Mouse (Mus musculus) embryonic facial prominence, embryonic 11.5 days (tissue): ENCODE measurements around the gene Reg3g. TPM values are rescaled to one million over a fixed set of nuclear protein-coding genes. Genes with fewer than 3 reads are reported as not detected.

ENCODE experiments used
- ATAC-seq: fragments of 200-750 bp; cut with Nextera tagmentation; replicated peaks from 2 replicates; pipeline ENCODE4 v1.8.0; 2017; ENCODE audit warnings: low read depth; ENCODE audit not compliant: insufficient number of reproducible peaks, low FRiP score, low TSS enrichment
- DNase-seq: peaks from one replicate; pipeline ENCODE4 v3.0.0-alpha.2; 2015; ENCODE audit warnings: low spot score
- H3K27ac ChIP-seq: fragments of 300-500 bp; sonication (generic); replicated peaks from 2 replicates; pipeline ENCODE4 v1.5.1; 2014; ENCODE audit warnings: mild to moderate bottlenecking, low read depth, low read length, control low read depth
- H3K27me3 ChIP-seq: fragments of 300-500 bp; sonication (generic); 2 replicates; pipeline ENCODE4 v1.6.1; 2014; ENCODE audit warnings: mild to moderate bottlenecking, low read length, moderate library complexity, mixed read lengths; ENCODE audit not compliant: control insufficient read depth, insufficient read depth
- H3K36me3 ChIP-seq: fragments of 300-500 bp; sonication (generic); replicated peaks from 2 replicates; pipeline ENCODE4 v1.6.1; 2014; ENCODE audit warnings: low read depth, mild to moderate bottlenecking, low read length, moderate library complexity, mixed read lengths; ENCODE audit not compliant: control insufficient read depth, insufficient read depth
- H3K4me1 ChIP-seq: fragments of 300-500 bp; sonication (generic); 2 replicates; pipeline ENCODE4 v1.6.1; 2014; ENCODE audit warnings: low read length, mixed read lengths; ENCODE audit not compliant: control insufficient read depth, insufficient read depth
- H3K4me2 ChIP-seq: fragments of 300-500 bp; sonication (generic); 2 replicates; pipeline ENCODE4 v1.6.1; 2014; ENCODE audit warnings: low read depth, mild to moderate bottlenecking, control low read depth, low read length, moderate library complexity
- H3K4me3 ChIP-seq: fragments of 300-500 bp; sonication (generic); 2 replicates; pipeline ENCODE4 v1.5.1; 2014; ENCODE audit warnings: low read depth, low read length, control low read depth
- H3K9ac ChIP-seq: fragments of 300-500 bp; sonication (generic); replicated peaks from 2 replicates; pipeline ENCODE4 v1.6.1; 2014; ENCODE audit warnings: mild to moderate bottlenecking, control low read depth, low read length
- H3K9me3 ChIP-seq: fragments of 300-500 bp; sonication (generic); replicated peaks from 2 replicates; pipeline ENCODE4 v1.6.1; 2016; ENCODE audit warnings: mild to moderate bottlenecking, low read length, inconsistent platforms, mixed read lengths; ENCODE audit not compliant: control insufficient read depth
- whole genome bisulfite sequencing: fragments of 180-500 bp; shearing (Covaris S2); extraction: QIAGEN DNeasy Blood & Tissue Kit; methylation state at CpG from one replicate; pipeline ENCODE4 v1.1.7; 2014; 5-methylcytosine and 5-hydroxymethylcytosine counted together
- polyA plus RNA-seq: library from polyadenylated mRNA; unstranded; fragments of >200 nt; fragmentation: Nextera tagmentation; extraction: Ambion mirVana; gene quantifications from 2 replicates; pipeline ENCODE4 v1.2.1, GENCODE M21; 2014

Reg3g gene
- polyA plus RNA-seq, result 0.57 TPM in 1 of 2 replicates, not detected in the other

GRCm38 (mm10) chr6:78468772-78469171 lies at the start of gene Reg3g:
TSS of gene Reg3g (minus strand) at chr6:78468872.
- no peaks in the 10 kb centered on the region for H3K27me3 ChIP-seq
- no peak within 1 kb of the TSS for H3K27ac ChIP-seq
- H3K4me3 ChIP-seq, result no peak within 1 kb of the TSS
- H3K4me1 ChIP-seq, result no peaks in the 10 kb centered on the region
- H3K36me3 ChIP-seq, result no peaks in the 10 kb centered on the region
- H3K9me3 ChIP-seq, result no peaks in the 10 kb centered on the region
- 68% methylated on average over 2 of the region's 2 CpGs for WGBS
- no peak within 1 kb of the TSS for H3K4me2 ChIP-seq
- ATAC-seq (no peak), DNase-seq (no peak)
- H3K9ac ChIP-seq, result no peak within 1 kb of the TSS

DNA sequence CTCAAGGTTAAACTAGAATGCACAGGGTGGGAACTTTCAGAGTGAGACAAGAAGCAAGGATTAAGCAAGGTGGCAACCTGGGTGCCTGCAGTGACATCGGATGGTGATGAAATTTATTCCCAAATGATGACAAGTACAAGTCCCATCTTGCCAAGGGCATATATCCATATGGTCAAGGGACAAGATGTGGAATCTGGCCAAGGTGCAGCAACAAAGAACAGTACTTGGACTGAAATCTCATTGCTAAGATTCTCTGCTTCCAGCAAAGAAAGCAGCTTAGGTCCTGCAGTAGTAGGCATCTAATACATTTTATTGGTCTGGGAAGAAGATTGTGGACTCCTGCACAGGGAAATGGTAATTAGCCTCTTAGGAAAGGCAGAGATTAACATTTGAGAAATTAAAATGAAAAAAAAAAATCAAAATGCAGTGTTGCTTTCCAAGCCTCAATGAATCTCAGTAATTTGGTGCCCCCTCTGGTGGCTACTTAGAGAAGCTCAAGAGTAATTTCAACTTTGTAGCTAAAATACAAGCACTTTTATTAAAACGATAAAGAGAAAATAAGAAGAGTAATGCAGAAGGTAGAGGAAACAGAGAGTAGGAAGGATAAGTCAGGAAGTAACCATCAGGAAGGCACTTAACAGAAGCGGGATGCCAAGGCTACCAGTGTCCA lies 47.2 kb upstream of the Reg3g start:
- no peak for ATAC-seq
- no peak overlapping the region for H3K9ac ChIP-seq
- H3K36me3 ChIP-seq, result no peaks in the 10 kb centered on the region
- no peaks in the 10 kb centered on the region for H3K9me3 ChIP-seq
- WGBS, result 63% methylated on average over 3 of the region's 3 CpGs
- no peak overlapping the region for H3K27ac ChIP-seq
- H3K27me3 ChIP-seq, result no peaks in the 10 kb centered on the region
- H3K4me3 ChIP-seq, result no peak overlapping the region
- no peaks in the 10 kb centered on the region for H3K4me1 ChIP-seq
- peak; percentile 40 for DNase-seq
- no peak overlapping the region for H3K4me2 ChIP-seq

DNA sequence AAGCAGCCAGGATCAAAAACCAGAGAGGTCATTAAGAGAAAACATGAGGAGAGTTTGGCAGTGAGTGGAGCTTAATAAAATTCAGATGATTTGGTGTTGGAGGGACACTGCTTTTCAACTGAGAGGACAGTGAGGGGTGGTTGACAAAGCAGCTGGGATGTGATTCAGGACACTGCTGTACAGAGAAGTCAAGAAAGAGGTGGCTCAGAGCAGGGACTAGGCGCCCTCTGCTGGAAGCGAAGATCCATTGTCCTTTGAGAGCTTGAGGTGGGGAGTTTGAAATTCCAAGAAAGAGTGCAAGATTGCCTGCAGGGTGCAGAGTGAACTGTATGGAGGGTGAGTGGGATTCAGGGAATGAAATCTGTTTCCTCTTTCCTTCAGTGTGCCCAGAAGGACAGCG lies 44.2 kb upstream of the Reg3g start:
- WGBS, result 1% methylated on average over 3 of the region's 3 CpGs
- Histone ChIP-seq H3K4me2 (no peak overlapping the region), H3K4me3 (no peak overlapping the region), H3K36me3 (no peaks in the 10 kb centered on the region), H3K9ac (no peak overlapping the region), H3K9me3 (no peaks in the 10 kb centered on the region), H3K27ac (no peak overlapping the region), H3K27me3 (no peaks in the 10 kb centered on the region), H3K4me1 (no peaks in the 10 kb centered on the region)
- ATAC-seq (peak; percentile 79), DNase-seq (peak; percentile 64)

DNA sequence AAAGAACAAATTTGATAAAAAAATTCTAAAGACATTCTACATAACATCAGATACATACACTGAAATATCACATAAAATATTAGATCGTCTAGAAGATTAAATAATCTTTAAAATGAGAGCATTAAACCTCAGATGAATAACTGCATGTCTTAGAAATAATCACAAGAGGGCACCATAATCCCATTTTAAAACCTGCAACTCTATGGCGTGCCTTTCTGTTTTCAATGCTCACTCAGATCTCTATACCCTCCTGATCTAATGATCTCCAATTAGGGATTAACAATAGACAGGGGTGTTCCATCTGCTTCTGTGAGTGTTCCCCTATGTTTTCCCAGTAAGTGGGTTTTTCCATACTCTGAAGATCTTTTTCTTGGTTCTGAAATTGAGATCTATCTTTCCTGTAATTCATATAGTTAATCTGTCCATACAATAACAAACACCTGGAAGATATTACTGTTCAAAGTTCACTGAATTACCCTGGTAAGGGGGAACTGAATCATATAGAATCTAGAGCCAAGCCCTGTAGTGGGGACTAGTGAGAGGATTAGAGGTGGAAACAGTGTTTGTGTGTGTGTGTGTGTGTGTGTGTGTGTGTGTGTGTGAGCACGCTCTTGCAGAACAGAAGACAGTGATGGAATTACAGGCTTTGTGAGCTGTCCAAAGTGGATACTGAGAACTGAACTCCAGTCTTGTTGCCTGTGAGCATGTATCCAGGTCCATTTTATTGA lies 41.7 kb upstream of the Reg3g start:
- DNase-seq, result peak; percentile 9
- Histone ChIP-seq H3K4me2 (no peak overlapping the region), H3K4me1 (no peaks in the 10 kb centered on the region), H3K9me3 (no peaks in the 10 kb centered on the region), H3K27ac (no peak overlapping the region), H3K36me3 (no peaks in the 10 kb centered on the region), H3K27me3 (no peaks in the 10 kb centered on the region), H3K9ac (no peak overlapping the region), H3K4me3 (no peak overlapping the region)
- ATAC-seq, result no peak
- 58% methylated on average over 3 of the region's 3 CpGs for WGBS

DNA sequence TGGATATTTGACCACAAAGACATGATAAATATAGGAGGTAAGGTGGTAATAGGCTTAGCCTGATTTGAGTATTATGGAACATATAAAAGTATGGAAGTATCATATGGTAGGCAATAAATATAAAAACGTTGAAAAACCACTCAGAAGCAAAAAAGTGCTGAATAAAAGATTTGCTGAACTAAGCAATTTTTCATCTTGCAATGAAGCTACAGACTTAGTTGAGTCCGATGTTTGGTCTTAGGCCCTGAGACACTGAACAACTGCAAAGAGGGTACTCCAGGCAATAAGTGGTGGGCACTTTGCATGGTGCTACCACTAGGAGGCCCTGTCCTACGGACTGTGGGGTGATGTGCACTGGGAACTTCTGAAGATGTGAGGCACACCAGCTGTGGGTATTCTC lies 37.1 kb upstream of the Reg3g start:
- ATAC-seq (no peak), DNase-seq (no peak)
- Histone ChIP-seq H3K36me3 (no peaks in the 10 kb centered on the region), H3K9me3 (no peaks in the 10 kb centered on the region), H3K27ac (no peak overlapping the region), H3K4me2 (no peak overlapping the region), H3K4me1 (no peaks in the 10 kb centered on the region), H3K9ac (no peak overlapping the region), H3K27me3 (no peaks in the 10 kb centered on the region), H3K4me3 (no peak overlapping the region)
- 71% methylated on average over 3 of the region's 3 CpGs for WGBS

GRCm38 (mm10) chr6:78494633-78495032 lies 26.0 kb upstream of the Reg3g start:
- WGBS, result 89% methylated on average over 3 of the region's 3 CpGs

DNA sequence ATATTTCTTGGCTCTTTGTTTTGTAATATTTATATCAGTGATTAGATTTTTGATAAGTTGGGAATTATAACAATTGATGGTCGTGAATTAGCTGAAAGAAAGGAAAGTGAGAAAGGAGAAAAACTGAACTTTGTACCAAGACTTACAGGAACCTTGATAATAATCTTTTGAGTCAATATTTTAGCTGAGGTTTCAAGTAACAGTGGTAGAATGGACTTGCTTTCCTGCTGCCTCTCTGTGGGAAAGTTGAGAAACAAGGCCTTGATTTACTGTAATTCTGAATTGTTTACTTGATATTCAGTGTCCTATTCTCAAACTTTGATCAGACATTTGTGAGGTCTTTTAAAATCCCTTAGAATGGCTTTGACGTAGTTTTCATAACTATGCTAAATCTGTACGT lies 615 bp upstream of the Reg3g start:
- no peak overlapping the region for H3K4me3 ChIP-seq
- H3K9ac ChIP-seq, result no peak overlapping the region
- H3K36me3 ChIP-seq, result no peaks in the 10 kb centered on the region
- 63% methylated on average over 3 of the region's 3 CpGs for WGBS
- no peak for DNase-seq
- no peaks in the 10 kb centered on the region for H3K27me3 ChIP-seq
- no peak overlapping the region for H3K27ac ChIP-seq
- no peak for ATAC-seq
- no peaks in the 10 kb centered on the region for H3K4me1 ChIP-seq
- H3K9me3 ChIP-seq, result no peaks in the 10 kb centered on the region
- H3K4me2 ChIP-seq, result no peak overlapping the region

More at GRCm38 (mm10) chr6:78494633-78495032, 26.0 kb upstream of the Reg3g start:
- no peak for ATAC-seq
- no peak overlapping the region for H3K27ac ChIP-seq
- H3K4me2 ChIP-seq, result no peak overlapping the region
- no peak for DNase-seq
- no peaks in the 10 kb centered on the region for H3K27me3 ChIP-seq
- H3K4me3 ChIP-seq, result no peak overlapping the region
- H3K36me3 ChIP-seq, result no peaks in the 10 kb centered on the region
- no peaks in the 10 kb centered on the region for H3K4me1 ChIP-seq
- no peaks in the 10 kb centered on the region for H3K9me3 ChIP-seq
- H3K9ac ChIP-seq, result no peak overlapping the region

GRCm38 (mm10) chr6:78463266-78463665 lies 5.4 kb downstream of the Reg3g start:
- no peak overlapping the region for H3K4me3 ChIP-seq
- no peak overlapping the region for H3K4me2 ChIP-seq
- H3K36me3 ChIP-seq, result no peaks in the 10 kb centered on the region
- WGBS, result 83% methylated on average over 2 of the region's 2 CpGs
- no peaks in the 10 kb centered on the region for H3K4me1 ChIP-seq
- no peaks in the 10 kb centered on the region for H3K9me3 ChIP-seq
- H3K27ac ChIP-seq, result no peak overlapping the region
- no peak overlapping the region for H3K9ac ChIP-seq
- DNase-seq (no peak), ATAC-seq (no peak)
- H3K27me3 ChIP-seq, result no peaks in the 10 kb centered on the region
